Mouse (Mus musculus) inflammation-experienced regulatory T-cells, adult 16 weeks (primary cell): ENCODE measurements around the gene Acss3. TPM values are rescaled to one million over a fixed set of nuclear protein-coding genes. Genes with fewer than 3 reads are reported as not detected.

Source experiments
- polyA plus RNA-seq: library from polyadenylated mRNA; unstranded; fragments of 100-300 nt; shearing (Covaris generic); gene quantifications from one replicate; pipeline ENCODE4 v1.2.1, GENCODE M21; 2017

Gene Acss3
- polyA plus RNA-seq, result not detected

GRCm38 (mm10) chr10:107123529-107124335 is at the start of gene Acss3:
TSS of gene Acss3 (minus strand) at chr10:107123668.

Other genes with a start within 250 kb of the Acss3 start
- not detected for gene Lin7a, start 148.0 kb upstream of the Acss3 start, polyA plus RNA-seq